Mouse (Mus musculus) embryonic facial prominence, embryonic 14.5 days (tissue): ENCODE results near the gene Ppp1r9a. TPM values are rescaled to one million over a fixed set of nuclear protein-coding genes. Genes with fewer than 3 reads are reported as not detected.

Experiments
- ATAC-seq: fragments of 200-750 bp; cut with Nextera tagmentation; 2 replicates; pipeline ENCODE4 v1.8.0; 2017; ENCODE audit warnings: low read depth, moderate number of reproducible peaks, moderate TSS enrichment
- DNase-seq: peaks from one replicate; pipeline ENCODE4 v3.0.0-alpha.2; 2015; ENCODE audit warnings: low spot score
- H3K27ac ChIP-seq: fragments of 300-500 bp; sonication (generic); replicated peaks from 2 replicates; pipeline ENCODE4 v1.5.1; 2014; ENCODE audit warnings: low read depth, mild to moderate bottlenecking, low read length, moderate library complexity
- H3K27me3 ChIP-seq: fragments of 300-500 bp; sonication (generic); replicated peaks from 2 replicates; pipeline ENCODE4 v1.6.1; 2014; ENCODE audit warnings: low read length; ENCODE audit not compliant: control insufficient read depth, insufficient read depth
- H3K36me3 ChIP-seq: fragments of 300-500 bp; sonication (generic); 2 replicates; pipeline ENCODE4 v1.6.1; 2014; ENCODE audit warnings: low read length, mixed read lengths; ENCODE audit not compliant: control insufficient read depth, insufficient read depth
- H3K4me1 ChIP-seq: fragments of 300-500 bp; sonication (generic); 2 replicates; pipeline ENCODE4 v1.6.1; 2014; ENCODE audit warnings: antibody characterized with exemption, low read length; ENCODE audit not compliant: control insufficient read depth, insufficient read depth
- H3K4me2 ChIP-seq: fragments of 300-500 bp; sonication (generic); 2 replicates; pipeline ENCODE4 v1.6.1; 2014; ENCODE audit warnings: low read depth, mild to moderate bottlenecking, low read length, moderate library complexity, mixed read lengths
- H3K4me3 ChIP-seq: fragments of 300-500 bp; sonication (generic); 2 replicates; pipeline ENCODE4 v1.5.1; 2014; ENCODE audit warnings: low read depth, mild to moderate bottlenecking, low read length
- H3K9ac ChIP-seq: fragments of 300-500 bp; sonication (generic); 2 replicates; pipeline ENCODE4 v1.6.1; 2014; ENCODE audit warnings: low read depth, mild to moderate bottlenecking, low read length, moderate library complexity, mixed read lengths
- H3K9me3 ChIP-seq: fragments of 300-500 bp; sonication (generic); 2 replicates; pipeline ENCODE4 v1.6.1; 2016; ENCODE audit warnings: low read length; ENCODE audit not compliant: control insufficient read depth
- WGBS: fragments of 180-500 bp; shearing (Covaris S2); extraction: QIAGEN DNeasy Blood & Tissue Kit; methylation state at CpG from one replicate; pipeline ENCODE4 v1.1.7; 2014; 5-methylcytosine and 5-hydroxymethylcytosine counted together
- polyA plus RNA-seq: library from polyadenylated mRNA; unstranded; fragments of >200 nt; fragmentation: Nextera tagmentation; extraction: Ambion mirVana; gene quantifications from 2 replicates; pipeline ENCODE4 v1.2.1, GENCODE M21; 2014

The Ppp1r9a gene
- polyA plus RNA-seq, 1 experiment from 2014 or later = 17.1 TPM

DNA sequence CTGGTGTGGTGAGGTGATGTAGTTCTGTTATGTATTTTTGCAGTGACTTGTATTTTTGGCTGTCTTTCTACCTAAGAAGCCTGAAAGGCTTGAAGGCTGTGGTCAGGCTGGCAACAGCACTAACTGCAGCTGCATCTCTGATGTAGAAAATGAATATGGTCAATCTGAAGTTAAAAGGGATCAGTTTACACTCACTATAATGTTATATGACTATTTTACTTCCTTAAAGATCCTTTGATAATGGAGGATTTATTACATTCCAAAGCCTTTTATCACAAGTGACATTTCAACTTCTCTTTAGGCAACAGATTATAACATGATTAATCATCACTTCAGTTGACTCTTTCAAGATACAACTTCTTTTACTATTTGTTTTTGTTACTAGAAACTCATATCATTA lies 179.4 kb downstream of the Ppp1r9a start:
- Histone ChIP-seq H3K27ac (0 out of 2 replicates have a peak overlapping the region, but pooled peaks have one; percentile 29), H3K4me3 (no peak overlapping the region), H3K4me2 (no peak overlapping the region), H3K27me3 (no peaks in the 10 kb centered on the region), H3K9me3 (no peaks in the 10 kb centered on the region), H3K9ac (no peak overlapping the region), H3K4me1 (peaks cover 20% of the 10 kb centered on the region), H3K36me3 (no peaks in the 10 kb centered on the region)
- peak; percentile 26 for DNase-seq
- no peak for ATAC-seq

DNA sequence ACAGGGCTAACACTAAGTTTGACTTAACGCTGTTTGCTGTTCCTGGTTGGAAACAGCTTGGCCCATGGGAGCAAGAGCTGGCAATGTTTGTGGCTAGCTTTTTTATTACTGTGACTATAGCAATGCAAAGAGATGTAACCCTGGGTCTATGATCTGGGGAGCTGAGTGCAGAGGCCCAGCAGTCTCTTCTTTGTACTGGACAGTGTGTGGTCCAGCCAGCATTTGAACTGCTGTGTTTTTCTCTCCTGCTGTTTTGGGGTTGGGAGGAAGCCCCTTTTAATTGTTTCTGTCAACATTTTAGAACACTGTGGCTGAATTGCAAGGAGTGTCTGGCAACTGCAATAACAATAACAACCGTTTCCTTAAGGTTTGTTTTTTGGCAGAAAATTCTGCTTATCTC lies 180.0 kb downstream of the Ppp1r9a start:
- Histone ChIP-seq H3K36me3 (no peaks in the 10 kb centered on the region), H3K9me3 (no peaks in the 10 kb centered on the region), H3K4me1 (peaks cover 20% of the 10 kb centered on the region), H3K4me2 (no peak overlapping the region), H3K27ac (peak overlapping the region; percentile 24; the same call in 1 of the 2 replicates), H3K27me3 (no peaks in the 10 kb centered on the region), H3K4me3 (no peak overlapping the region), H3K9ac (no peak overlapping the region)
- no peak for ATAC-seq
- no peak for DNase-seq
- 37% methylated on average over 2 of the region's 2 CpGs for WGBS

DNA sequence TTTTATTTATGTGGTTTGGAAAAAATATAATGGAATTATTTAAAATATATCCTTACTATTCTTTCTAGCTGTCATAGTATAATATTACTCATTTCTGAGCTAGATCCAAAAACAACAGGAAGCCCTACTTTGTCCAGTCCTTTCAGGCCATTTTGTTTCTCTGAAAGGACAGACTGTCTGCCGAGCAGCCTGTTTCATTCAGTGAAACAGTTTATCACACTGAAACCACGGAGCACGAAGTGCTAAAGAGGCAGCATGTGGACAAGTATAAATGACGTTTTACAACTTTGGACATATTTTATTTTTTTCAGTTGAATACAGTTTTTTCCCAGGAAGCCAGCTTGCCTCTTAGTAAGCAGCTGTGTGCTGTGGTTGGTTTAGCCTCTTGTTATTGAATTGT lies 181.2 kb downstream of the Ppp1r9a start:
- Histone ChIP-seq H3K4me2 (no peak overlapping the region), H3K4me1 (peaks cover 20% of the 10 kb centered on the region), H3K27me3 (no peaks in the 10 kb centered on the region), H3K36me3 (no peaks in the 10 kb centered on the region), H3K9ac (no peak overlapping the region), H3K9me3 (no peaks in the 10 kb centered on the region), H3K27ac (no peak overlapping the region), H3K4me3 (no peak overlapping the region)
- DNase-seq = no peak
- WGBS = 39% methylated on average over 4 of the region's 4 CpGs
- no peak for ATAC-seq

DNA sequence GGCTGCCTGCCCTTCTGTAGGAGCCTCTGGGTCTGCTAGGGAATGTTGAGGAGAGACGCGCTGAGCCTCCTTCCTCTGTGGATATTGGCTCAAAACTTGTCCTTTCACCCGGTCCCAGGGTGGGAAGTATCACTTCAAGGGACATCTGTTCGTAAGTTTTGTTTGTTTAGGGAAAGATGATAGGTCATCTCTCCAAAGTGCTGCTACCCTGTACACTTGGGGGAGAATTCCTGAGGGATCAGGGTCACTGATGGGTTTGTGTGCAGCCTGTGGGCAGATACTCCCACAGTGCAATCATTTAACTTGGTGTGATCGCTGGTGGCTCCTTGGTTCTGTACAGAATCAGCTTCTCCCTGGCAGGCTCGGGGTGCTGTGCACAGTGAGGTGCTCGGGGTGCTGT lies 189.2 kb downstream of the Ppp1r9a start:
- DNase-seq = no peak
- WGBS = 67% methylated on average over 7 of the region's 7 CpGs
- ATAC-seq = no peak

DNA sequence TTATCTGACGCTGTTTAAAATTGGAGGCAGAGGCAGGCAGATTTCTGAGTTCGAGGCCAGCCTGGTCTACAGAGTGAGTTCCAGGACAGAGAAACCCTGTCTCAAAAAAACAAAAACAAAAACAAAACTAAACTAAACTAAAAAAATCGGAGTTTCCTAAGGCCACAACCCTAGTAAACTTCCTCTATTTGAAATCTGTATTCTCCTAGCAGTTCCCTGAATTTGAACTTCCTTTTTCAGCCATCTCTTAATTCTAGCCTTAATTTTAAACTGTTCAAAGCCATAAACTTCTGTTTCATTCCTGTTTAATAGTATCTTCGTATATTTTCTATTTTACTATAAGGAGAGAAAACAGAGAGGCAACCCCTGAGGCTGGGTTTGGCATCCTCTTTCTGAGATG lies 190.1 kb downstream of the Ppp1r9a start:
- Histone ChIP-seq H3K4me3 (no peak overlapping the region), H3K9me3 (no peaks in the 10 kb centered on the region), H3K27me3 (no peaks in the 10 kb centered on the region), H3K27ac (peak overlapping the region; percentile 48; the same call in 1 of the 2 replicates), H3K36me3 (no peaks in the 10 kb centered on the region), H3K4me1 (peaks cover 7% of the 10 kb centered on the region; the same call in 1 of the 2 replicates), H3K9ac (no peak overlapping the region), H3K4me2 (no peak overlapping the region)
- no peak for DNase-seq
- ATAC-seq = no peak
- WGBS = 89% methylated on average over 4 of the region's 4 CpGs

More for the DNA sequence above, 189.2 kb downstream of the Ppp1r9a start:
- Histone ChIP-seq H3K9me3 (no peaks in the 10 kb centered on the region), H3K27ac (no peak overlapping the region), H3K4me1 (peaks cover 7% of the 10 kb centered on the region; the same call in 1 of the 2 replicates), H3K36me3 (no peaks in the 10 kb centered on the region), H3K4me3 (no peak overlapping the region), H3K9ac (no peak overlapping the region), H3K4me2 (no peak overlapping the region), H3K27me3 (no peaks in the 10 kb centered on the region)

DNA sequence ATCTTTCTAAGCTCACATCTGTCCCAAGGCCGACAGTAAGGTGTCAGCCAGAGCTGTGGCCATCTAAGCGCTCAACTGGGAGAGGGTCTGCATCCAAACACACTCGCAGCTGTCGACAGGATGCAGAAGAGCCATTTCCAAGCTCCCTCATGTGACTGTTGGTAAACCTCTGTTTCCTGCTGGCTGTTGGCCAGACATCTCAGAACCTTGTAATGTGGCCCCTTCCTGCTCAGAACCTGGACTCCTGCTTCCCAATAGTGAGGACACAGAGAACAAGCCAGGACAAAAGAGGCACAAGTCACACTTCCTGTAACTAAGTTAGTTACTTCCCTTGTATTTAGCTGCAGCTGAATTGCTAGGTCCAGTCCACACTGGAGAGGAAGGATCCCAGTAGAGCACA lies 190.8 kb downstream of the Ppp1r9a start:
- Histone ChIP-seq H3K4me1 (peaks cover 7% of the 10 kb centered on the region; the same call in 1 of the 2 replicates), H3K36me3 (no peaks in the 10 kb centered on the region), H3K4me2 (no peak overlapping the region), H3K9ac (no peak overlapping the region), H3K27me3 (no peaks in the 10 kb centered on the region), H3K27ac (peak overlapping the region; percentile 48; the same call in 1 of the 2 replicates), H3K9me3 (no peaks in the 10 kb centered on the region), H3K4me3 (no peak overlapping the region)
- ATAC-seq (0 out of 2 replicates have a peak, but pooled peaks have one; percentile 30), DNase-seq (peak; percentile 79)
- 56% methylated on average over 4 of the region's 4 CpGs for WGBS

DNA sequence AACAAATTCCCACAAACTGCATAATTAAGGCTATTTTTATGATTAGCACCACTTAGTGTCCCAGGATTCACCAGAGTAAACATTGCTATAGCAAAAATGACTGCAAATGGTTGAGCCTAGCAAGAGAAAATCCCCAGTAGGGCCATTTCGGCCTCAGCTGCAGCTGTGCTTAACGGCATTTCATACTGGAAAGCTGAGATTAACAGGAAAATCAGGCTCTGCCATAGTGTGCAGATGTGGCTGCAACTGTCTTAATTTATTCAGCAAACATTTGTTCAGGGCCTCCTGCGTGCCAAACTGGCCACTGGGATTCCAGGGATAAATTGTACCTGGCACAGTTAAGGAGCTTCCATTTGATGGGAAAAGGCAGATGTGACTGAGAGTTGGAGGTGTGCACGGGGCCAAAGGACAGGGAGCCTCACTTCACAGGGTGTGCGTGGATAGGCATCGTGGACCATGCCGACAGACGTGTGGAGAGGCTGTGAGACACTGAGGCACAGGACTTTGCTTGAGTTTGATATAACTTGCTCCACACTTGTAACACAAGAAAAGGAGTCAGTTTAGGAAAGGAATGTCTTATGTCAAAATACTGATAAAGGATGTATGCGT lies 192.8 kb downstream of the Ppp1r9a start:
- H3K9ac ChIP-seq = no peak overlapping the region
- DNase-seq (no peak), ATAC-seq (peak; percentile 37; the same call in 1 of the 2 replicates)
- 0 out of 2 replicates have a peak overlapping the region, but pooled peaks have one; percentile 18 for H3K27ac ChIP-seq
- 74% methylated on average over 9 of the region's 9 CpGs for WGBS
- H3K27me3 ChIP-seq = no peaks in the 10 kb centered on the region
- H3K4me2 ChIP-seq = no peak overlapping the region
- no peak overlapping the region for H3K4me3 ChIP-seq
- H3K4me1 ChIP-seq = peaks cover 12% of the 10 kb centered on the region
- no peaks in the 10 kb centered on the region for H3K9me3 ChIP-seq
- H3K36me3 ChIP-seq = no peaks in the 10 kb centered on the region

DNA sequence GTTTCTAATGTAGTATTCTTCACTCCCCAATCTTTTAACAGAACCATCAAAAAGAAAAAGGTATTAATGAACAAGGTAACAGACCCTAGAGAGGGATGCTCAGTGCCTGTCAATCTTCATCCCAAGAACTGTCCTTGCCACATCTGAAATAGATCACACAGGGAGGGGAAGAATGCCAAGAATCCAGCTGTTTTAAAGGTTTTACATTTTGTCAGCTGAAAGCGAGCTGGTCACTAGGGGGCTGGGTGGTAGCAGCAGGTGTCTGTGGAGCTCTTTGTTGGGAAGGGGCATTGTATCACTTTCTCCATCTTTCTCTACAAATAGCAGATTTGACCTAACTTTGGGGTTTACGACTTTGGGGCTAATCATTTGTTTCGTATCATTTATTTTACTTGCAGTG lies 194.6 kb downstream of the Ppp1r9a start:
- WGBS = 50% methylated on average over 3 of the region's 3 CpGs

DNA sequence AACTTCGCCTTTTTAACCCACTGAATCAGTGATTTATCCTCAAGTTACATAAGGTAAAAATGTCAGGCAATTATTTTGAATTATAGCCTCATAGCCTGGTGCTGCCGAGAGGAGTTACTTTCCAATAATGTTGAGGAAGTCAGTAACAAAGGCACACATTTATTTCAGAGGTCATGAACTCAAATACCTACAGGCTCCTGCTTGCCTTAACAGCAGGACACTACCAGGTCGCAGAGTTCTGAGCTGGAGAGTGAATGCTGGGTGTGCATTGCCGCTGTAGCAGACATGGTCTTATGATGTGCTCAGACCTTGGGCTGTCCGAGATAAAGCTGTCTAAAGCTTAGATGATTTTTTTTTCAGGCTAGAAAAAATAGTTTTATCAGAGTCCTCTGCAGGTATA lies 196.6 kb downstream of the Ppp1r9a start:
- H3K27me3 ChIP-seq = no peaks in the 10 kb centered on the region
- peaks cover 4% of the 10 kb centered on the region; the same call in 1 of the 2 replicates for H3K4me1 ChIP-seq
- H3K36me3 ChIP-seq = no peaks in the 10 kb centered on the region
- no peaks in the 10 kb centered on the region for H3K9me3 ChIP-seq
- ATAC-seq = no peak
- no peak overlapping the region for H3K9ac ChIP-seq
- 46% methylated on average over 5 of the region's 5 CpGs for WGBS
- no peak overlapping the region for H3K4me2 ChIP-seq
- no peak overlapping the region for H3K4me3 ChIP-seq
- DNase-seq = no peak
- no peak overlapping the region for H3K27ac ChIP-seq

More for the DNA sequence above, 194.6 kb downstream of the Ppp1r9a start:
- no peak overlapping the region for H3K27ac ChIP-seq
- DNase-seq (no peak), ATAC-seq (no peak)
- no peak overlapping the region for H3K9ac ChIP-seq
- no peaks in the 10 kb centered on the region for H3K36me3 ChIP-seq
- H3K4me1 ChIP-seq = peaks cover 12% of the 10 kb centered on the region
- no peak overlapping the region for H3K4me2 ChIP-seq
- no peaks in the 10 kb centered on the region for H3K27me3 ChIP-seq
- no peak overlapping the region for H3K4me3 ChIP-seq
- no peaks in the 10 kb centered on the region for H3K9me3 ChIP-seq
